Mouse (Mus musculus) intestine, embryonic 14.5 days (tissue): ENCODE results near the gene Gata5. TPM values are rescaled to one million over a fixed set of nuclear protein-coding genes. Genes with fewer than 3 reads are reported as not detected.
A peak's percentile ranks its signal among the peaks of the same experiment; 100 is the strongest.

Source experiments
- ATAC-seq: fragments of 200-750 bp; cut with Nextera tagmentation; replicated peaks from 2 replicates; pipeline ENCODE4 v1.8.0; 2017; ENCODE audit warnings: low read depth, moderate number of reproducible peaks, moderate TSS enrichment, moderate library complexity; ENCODE audit not compliant: low FRiP score, low TSS enrichment
- DNase-seq: peaks from one replicate; pipeline ENCODE4 v3.0.0-alpha.2; 2018; ENCODE audit warnings: low spot score
- H3K27ac ChIP-seq: fragments of 300-500 bp; sonication (generic); 2 replicates; pipeline ENCODE4 v1.5.1; 2014; ENCODE audit warnings: low read depth, mild to moderate bottlenecking, control low read depth
- H3K27me3 ChIP-seq: fragments of 300-500 bp; sonication (generic); replicated peaks from 2 replicates; pipeline ENCODE4 v1.6.1; 2014; ENCODE audit warnings: low read length, control low read depth; ENCODE audit not compliant: control insufficient read depth, insufficient read depth
- H3K36me3 ChIP-seq: fragments of 300-500 bp; sonication (generic); 2 replicates; pipeline ENCODE4 v1.6.1; 2014; ENCODE audit warnings: low read length, control low read depth; ENCODE audit not compliant: control insufficient read depth, insufficient read depth
- H3K4me1 ChIP-seq: fragments of 300-500 bp; sonication (generic); replicated peaks from 2 replicates; pipeline ENCODE4 v1.6.1; 2014; ENCODE audit warnings: low read length, control low read depth, mixed read lengths; ENCODE audit not compliant: control insufficient read depth, insufficient read depth
- H3K4me2 ChIP-seq: fragments of 300-500 bp; sonication (generic); 2 replicates; pipeline ENCODE4 v1.6.1; 2014; ENCODE audit warnings: low read length
- H3K4me3 ChIP-seq: fragments of 300-500 bp; sonication (generic); 2 replicates; pipeline ENCODE4 v1.5.1; 2014; ENCODE audit warnings: low read depth, low read length, control low read depth, mixed read lengths
- H3K9ac ChIP-seq: fragments of 300-500 bp; sonication (generic); 2 replicates; pipeline ENCODE4 v1.6.1; 2014; ENCODE audit warnings: mild to moderate bottlenecking, low read length
- H3K9me3 ChIP-seq: fragments of 300-500 bp; sonication (generic); 2 replicates; pipeline ENCODE4 v1.6.1; 2016; ENCODE audit warnings: low read length, control low read depth; ENCODE audit not compliant: control insufficient read depth
- WGBS: fragments of 180-500 bp; shearing (Covaris S2); extraction: QIAGEN DNeasy Blood & Tissue Kit; methylation state at CpG from one replicate; pipeline ENCODE4 v1.1.7; 2014; 5-methylcytosine and 5-hydroxymethylcytosine counted together
- polyA plus RNA-seq: library from polyadenylated mRNA; unstranded; fragments of >200 nt; fragmentation: Nextera tagmentation; extraction: Ambion mirVana; gene quantifications from 2 replicates; pipeline ENCODE4 v1.2.1, GENCODE M21; 2014

Gene Gata5
- polyA plus RNA-seq: 7.9 and 8.1 TPM in 2 replicates

DNA sequence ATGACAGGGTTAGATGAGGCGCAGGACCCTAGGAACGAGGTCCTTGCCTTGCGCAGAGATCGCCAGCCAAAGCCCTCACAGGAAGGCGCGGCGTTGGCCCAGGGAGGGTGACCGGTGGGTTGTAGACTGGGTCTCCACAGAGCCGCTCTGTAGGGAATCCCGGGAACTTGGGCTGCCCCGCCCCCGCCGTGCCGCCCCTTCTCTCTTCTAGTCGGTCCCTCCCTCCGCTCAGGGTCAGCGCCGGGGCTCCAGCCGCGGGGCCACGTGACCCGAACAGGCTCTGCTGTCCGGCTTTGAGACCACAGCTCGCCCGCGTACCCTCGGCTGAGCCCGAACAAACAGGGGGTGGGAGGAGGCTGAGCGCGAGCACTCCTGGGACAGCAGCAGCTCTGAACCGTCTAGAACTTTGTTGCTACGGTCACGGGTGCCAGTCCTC, at the start of gene Gata5:
Gata5 (minus strand) TSS at position 149 of the 436 bp plus-strand sequence.
- Histone ChIP-seq H3K4me1 (peaks cover 28% of the 10 kb centered on the region), H3K4me3 (peak within 1 kb of the TSS; percentile 52), H3K27ac (peak within 1 kb of the TSS; percentile 43; the same call in 1 of the 2 replicates), H3K36me3 (no peaks in the 10 kb centered on the region), H3K27me3 (peaks cover 50% of the 10 kb centered on the region), H3K9me3 (no peaks in the 10 kb centered on the region), H3K9ac (peak within 1 kb of the TSS; percentile 69), H3K4me2 (peak within 1 kb of the TSS; percentile 67)
- WGBS: under 1% methylated on average over 29 of the region's 33 CpGs
- DNase-seq (peak; percentile 84), ATAC-seq (peak; percentile 86)

DNA sequence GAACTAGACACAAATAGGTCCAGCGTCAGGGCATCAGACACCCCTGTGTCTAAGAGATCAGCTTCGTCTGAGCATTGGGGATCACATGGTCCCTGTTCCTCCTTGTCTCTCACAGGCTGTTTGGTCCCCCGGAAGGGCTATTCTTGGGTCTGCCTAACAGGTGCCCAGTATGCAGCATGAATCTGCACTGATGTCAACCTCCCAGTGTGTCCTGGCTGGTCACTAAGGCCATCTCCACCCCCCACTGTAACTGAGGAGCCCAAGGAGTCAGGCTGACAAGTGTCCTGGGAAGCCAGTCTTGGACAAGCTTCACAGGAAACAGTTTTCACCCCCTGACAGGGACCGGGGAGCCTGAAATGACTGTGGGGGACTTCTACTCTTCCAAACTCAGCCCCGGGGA, 42.2 kb upstream of the Gata5 start:
- Histone ChIP-seq H3K4me2 (no peak overlapping the region), H3K4me3 (no peak overlapping the region), H3K9ac (no peak overlapping the region)

DNA sequence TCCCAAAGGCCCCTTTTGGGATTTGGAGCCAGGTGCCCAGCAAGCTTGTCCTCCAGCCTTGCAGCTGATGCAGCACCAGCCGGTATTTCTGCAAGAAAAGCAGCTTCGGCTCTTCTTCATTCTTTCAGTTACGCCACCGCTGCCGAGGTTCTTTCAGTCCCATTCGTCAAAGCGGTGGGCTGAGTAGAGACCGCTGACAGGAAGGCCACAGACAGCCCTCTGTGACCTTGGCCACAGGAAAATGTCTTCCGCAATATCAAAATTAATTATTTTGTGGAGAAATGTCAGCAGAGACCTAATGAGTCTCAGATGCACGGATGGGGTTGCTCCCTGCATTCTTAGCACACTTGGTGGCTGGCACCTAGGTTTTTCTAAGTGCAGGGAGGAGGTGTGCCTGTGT, 38.8 kb upstream of the Gata5 start:
- no peaks in the 10 kb centered on the region for H3K4me1 ChIP-seq
- no peak overlapping the region for H3K4me3 ChIP-seq
- no peaks in the 10 kb centered on the region for H3K36me3 ChIP-seq
- 73% methylated on average over 10 of the region's 10 CpGs for WGBS
- DNase-seq: no peak
- H3K4me2 ChIP-seq: no peak overlapping the region
- no peaks in the 10 kb centered on the region for H3K27me3 ChIP-seq
- H3K9me3 ChIP-seq: no peaks in the 10 kb centered on the region
- no peak overlapping the region for H3K9ac ChIP-seq
- no peak for ATAC-seq
- H3K27ac ChIP-seq: no peak overlapping the region

More for the DNA sequence above, 42.2 kb upstream of the Gata5 start:
- no peak for ATAC-seq
- no peaks in the 10 kb centered on the region for H3K4me1 ChIP-seq
- WGBS: 85% methylated on average over 5 of the region's 5 CpGs
- H3K27me3 ChIP-seq: no peaks in the 10 kb centered on the region
- no peaks in the 10 kb centered on the region for H3K36me3 ChIP-seq
- DNase-seq: no peak
- H3K9me3 ChIP-seq: no peaks in the 10 kb centered on the region
- H3K27ac ChIP-seq: no peak overlapping the region

DNA sequence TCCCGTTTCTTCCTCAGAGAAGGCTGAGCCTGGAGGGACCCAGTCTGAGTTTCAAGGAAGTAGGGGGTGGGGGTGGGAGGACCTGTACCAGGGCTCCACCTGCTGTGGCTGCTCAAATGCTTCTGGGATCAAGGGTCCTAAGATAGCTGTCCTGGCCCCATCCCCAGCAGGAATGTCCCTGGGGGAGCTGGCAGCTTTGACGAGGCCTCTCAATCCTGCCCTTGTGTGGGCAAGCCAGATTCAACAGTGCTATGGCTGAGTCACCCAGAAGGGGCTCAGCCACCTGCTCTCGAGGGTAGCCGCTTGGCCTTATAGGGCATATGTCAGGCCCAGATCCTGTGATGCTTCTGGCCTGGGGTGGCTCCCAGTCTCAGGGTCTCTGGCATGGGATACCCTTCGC, 33.9 kb upstream of the Gata5 start:
- Histone ChIP-seq H3K4me1 (no peaks in the 10 kb centered on the region), H3K4me3 (no peak overlapping the region), H3K9me3 (no peaks in the 10 kb centered on the region), H3K27me3 (no peaks in the 10 kb centered on the region), H3K36me3 (no peaks in the 10 kb centered on the region), H3K4me2 (no peak overlapping the region), H3K9ac (no peak overlapping the region), H3K27ac (no peak overlapping the region)
- 85% methylated on average over 5 of the region's 5 CpGs for WGBS
- no peak for ATAC-seq
- no peak for DNase-seq

DNA sequence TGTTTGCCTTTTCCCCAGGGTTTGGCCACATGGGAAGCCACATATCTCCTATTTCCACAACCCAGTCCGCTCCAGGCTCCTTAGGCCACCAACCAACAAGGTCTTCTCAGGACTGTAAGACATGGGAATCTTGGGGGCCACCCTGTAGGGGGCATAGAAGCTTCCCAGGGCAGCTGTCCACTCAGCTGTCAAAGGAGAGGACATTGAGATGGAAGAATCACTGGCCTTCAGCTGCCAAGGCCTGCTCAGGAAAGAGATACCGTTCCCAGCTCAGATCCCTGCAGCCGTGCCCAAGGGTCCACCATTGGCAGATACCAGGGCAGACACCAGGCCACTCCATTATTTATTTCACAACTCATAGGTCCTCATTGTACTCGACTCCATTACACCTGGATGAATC, 32.9 kb upstream of the Gata5 start:
- Histone ChIP-seq H3K27me3 (no peaks in the 10 kb centered on the region), H3K36me3 (no peaks in the 10 kb centered on the region), H3K9ac (no peak overlapping the region), H3K27ac (no peak overlapping the region), H3K4me1 (no peaks in the 10 kb centered on the region), H3K4me2 (no peak overlapping the region), H3K9me3 (no peaks in the 10 kb centered on the region), H3K4me3 (no peak overlapping the region)
- ATAC-seq: no peak
- 84% methylated on average over 4 of the region's 4 CpGs for WGBS
- DNase-seq: no peak

DNA sequence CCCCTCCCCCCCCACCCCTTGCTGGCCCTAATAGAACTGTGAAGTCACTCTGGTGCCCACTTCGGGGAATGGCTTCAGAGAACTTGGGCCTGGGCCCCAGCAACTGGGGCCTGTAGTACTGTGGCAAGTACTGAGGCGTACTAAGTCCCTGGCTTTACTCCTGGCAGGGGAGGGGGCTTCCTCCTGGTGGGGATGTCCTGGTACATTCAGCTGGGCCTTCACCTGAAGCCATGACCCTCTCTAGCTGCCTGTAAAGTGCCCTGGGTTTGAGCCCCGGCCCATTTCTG, 28.9 kb upstream of the Gata5 start:
- no peak for ATAC-seq
- WGBS: 74% methylated on average over 3 of the region's 3 CpGs
- no peaks in the 10 kb centered on the region for H3K27me3 ChIP-seq
- H3K9ac ChIP-seq: no peak overlapping the region
- no peaks in the 10 kb centered on the region for H3K4me1 ChIP-seq
- no peak overlapping the region for H3K4me2 ChIP-seq
- no peaks in the 10 kb centered on the region for H3K9me3 ChIP-seq
- no peaks in the 10 kb centered on the region for H3K36me3 ChIP-seq
- no peak for DNase-seq
- H3K4me3 ChIP-seq: no peak overlapping the region
- H3K27ac ChIP-seq: no peak overlapping the region

DNA sequence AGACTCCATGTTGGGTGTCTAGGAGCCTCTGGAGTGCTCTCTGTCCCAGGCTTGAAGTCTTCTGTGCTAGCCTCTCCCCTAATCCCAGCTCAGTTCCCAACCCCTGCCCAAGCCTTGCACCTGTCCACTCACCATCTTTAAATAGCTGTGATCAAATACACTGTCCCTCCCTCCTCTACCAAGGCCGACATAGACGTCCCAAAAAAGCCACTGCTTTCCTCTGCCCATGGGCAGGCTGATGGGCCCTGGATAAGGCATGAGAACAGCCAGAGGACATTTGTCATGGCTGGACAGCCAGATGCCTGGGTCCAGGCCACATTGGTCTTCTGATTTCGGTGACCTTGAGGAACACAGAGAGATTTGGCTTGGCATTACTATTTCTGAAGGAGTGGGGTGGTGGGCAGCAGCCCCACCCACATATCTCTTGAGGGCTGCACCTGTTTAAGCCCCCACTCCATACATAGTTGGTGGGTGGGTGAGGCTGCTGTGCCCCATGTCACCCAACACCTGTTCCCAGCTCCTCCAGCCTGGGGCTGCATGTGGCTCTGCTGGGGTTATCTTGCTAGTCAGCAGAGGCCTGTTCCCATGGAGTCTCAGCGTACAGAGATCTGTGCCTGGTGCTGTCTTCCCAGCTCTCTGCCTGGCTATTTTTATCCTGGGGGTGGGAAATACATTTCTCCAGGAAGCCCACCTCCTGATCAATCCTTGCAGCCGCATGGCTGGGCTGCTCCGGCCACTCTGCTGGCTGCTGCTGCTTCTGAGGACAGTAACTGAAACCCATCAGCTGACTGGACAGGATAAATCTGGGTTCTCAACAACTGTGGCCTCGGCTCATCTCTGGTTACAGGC, 28.3 kb upstream of the Gata5 start:
- Histone ChIP-seq H3K9ac (no peak overlapping the region), H3K27ac (no peak overlapping the region), H3K9me3 (no peaks in the 10 kb centered on the region), H3K4me1 (no peaks in the 10 kb centered on the region), H3K4me3 (no peak overlapping the region), H3K27me3 (no peaks in the 10 kb centered on the region), H3K4me2 (no peak overlapping the region), H3K36me3 (no peaks in the 10 kb centered on the region)
- DNase-seq (no peak), ATAC-seq (0 out of 2 replicates have a peak, but pooled peaks have one; percentile 41)
- 60% methylated on average over 7 of the region's 7 CpGs for WGBS

DNA sequence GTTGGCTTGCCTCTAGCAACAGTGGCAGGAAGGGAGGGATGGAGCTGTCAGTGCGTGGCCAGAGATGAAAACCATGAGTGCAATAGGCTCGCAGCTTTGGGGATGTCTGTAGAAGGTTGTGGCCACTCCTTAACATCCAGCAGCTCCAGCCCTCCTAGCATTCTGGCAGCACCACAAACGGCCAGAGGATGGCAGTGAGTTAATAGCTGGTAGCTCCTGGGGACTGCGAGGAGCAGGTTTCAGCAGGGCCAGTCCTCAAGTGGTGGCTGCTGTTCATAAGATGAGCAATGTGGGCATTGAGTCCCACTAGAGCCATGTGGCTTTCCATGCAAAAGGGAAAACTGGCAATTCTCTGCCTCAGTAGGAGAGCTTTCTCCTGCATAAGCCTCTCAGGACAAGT, 24.6 kb upstream of the Gata5 start:
- Histone ChIP-seq H3K4me1 (no peaks in the 10 kb centered on the region), H3K4me3 (no peak overlapping the region), H3K4me2 (no peak overlapping the region), H3K27me3 (no peaks in the 10 kb centered on the region), H3K9ac (no peak overlapping the region), H3K36me3 (no peaks in the 10 kb centered on the region), H3K9me3 (no peaks in the 10 kb centered on the region), H3K27ac (no peak overlapping the region)
- ATAC-seq (no peak), DNase-seq (no peak)
- WGBS: 8% methylated on average over 4 of the region's 4 CpGs

DNA sequence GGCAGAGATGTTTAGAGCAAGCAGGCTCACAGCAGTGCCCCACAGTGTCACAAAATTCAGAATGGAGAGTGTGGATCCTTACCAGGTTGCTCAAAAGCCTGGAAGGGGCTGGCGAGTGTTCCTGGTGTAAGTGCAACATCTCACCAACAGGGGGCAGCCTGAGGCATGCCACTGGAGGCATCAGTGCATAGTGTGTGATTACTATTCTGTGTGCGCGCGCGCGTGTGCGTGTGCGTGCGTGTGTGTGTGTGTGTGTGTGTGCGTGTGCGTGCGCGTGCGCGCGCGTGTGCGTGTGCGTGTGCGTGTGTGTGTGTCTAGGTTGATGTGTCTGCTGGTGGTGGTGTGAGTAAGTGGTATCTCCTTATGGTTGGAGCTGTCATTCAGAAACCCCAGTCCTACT, 18.8 kb upstream of the Gata5 start:
- Histone ChIP-seq H3K4me1 (no peaks in the 10 kb centered on the region), H3K4me2 (no peak overlapping the region; the same call in 1 of the 2 replicates), H3K36me3 (no peaks in the 10 kb centered on the region), H3K4me3 (no peak overlapping the region), H3K27me3 (no peaks in the 10 kb centered on the region), H3K27ac (no peak overlapping the region), H3K9me3 (no peaks in the 10 kb centered on the region), H3K9ac (no peak overlapping the region)
- WGBS: 43% methylated on average over 20 of the region's 20 CpGs
- DNase-seq (peak; percentile 78), ATAC-seq (peak; percentile 61; the same call in 1 of the 2 replicates)
